Mouse (Mus musculus) midbrain, embryonic 15.5 days (tissue): ENCODE measurements around the gene Magohb. TPM values are rescaled to one million over a fixed set of nuclear protein-coding genes. Genes with fewer than 3 reads are reported as not detected.

Source experiments
- polyA plus RNA-seq: library from polyadenylated mRNA; unstranded; fragments of >200 nt; fragmentation: Nextera tagmentation; extraction: Ambion mirVana; gene quantifications from 2 replicates; pipeline ENCODE4 v1.2.1, GENCODE M21; 2015

Gene Magohb
- polyA plus RNA-seq, 1 experiment from 2014 or later = 39.2 TPM

Other genes starting within 250 kb of the Magohb start
- gene Klra2, start 45.9 kb downstream of the Magohb start, polyA plus RNA-seq = 0.09 TPM in 1 of 2 replicates, not detected in the other
- 3.7 and 3.8 TPM in 2 replicates for gene Styk1, start 60.4 kb upstream of the Magohb start, polyA plus RNA-seq
- 24.2 and 27.1 TPM in 2 replicates for gene Ybx3, start 95.2 kb upstream of the Magohb start, polyA plus RNA-seq
- gene 5430401F13Rik, start 193.2 kb upstream of the Magohb start, polyA plus RNA-seq = not detected in 2 replicates
- not detected in 2 replicates for gene Gm6619, start 193.2 kb upstream of the Magohb start, polyA plus RNA-seq